Mouse (Mus musculus) liver, embryonic 11.5 days (tissue): ENCODE measurements around the gene Spns2. TPM values are rescaled to one million over a fixed set of nuclear protein-coding genes. Genes with fewer than 3 reads are reported as not detected.

Experiments used
- ATAC-seq: fragments of 200-750 bp; cut with Nextera tagmentation; replicated peaks from 2 replicates; pipeline ENCODE4 v1.8.0; 2017; ENCODE audit warnings: moderate number of reproducible peaks, mild to moderate bottlenecking, moderate TSS enrichment, moderate library complexity; ENCODE audit not compliant: low FRiP score
- DNase-seq: peaks from one replicate; pipeline ENCODE4 v3.0.0-alpha.2; 2017; ENCODE audit warnings: low spot score
- H3K27ac ChIP-seq: fragments of 300-500 bp; sonication (generic); 2 replicates; pipeline ENCODE4 v1.5.1; 2014; ENCODE audit warnings: mild to moderate bottlenecking, low read depth, low read length, control low read depth
- H3K27me3 ChIP-seq: fragments of 300-500 bp; sonication (generic); replicated peaks from 2 replicates; pipeline ENCODE4 v1.6.1; 2014; ENCODE audit warnings: low read length, mixed read lengths; ENCODE audit not compliant: control insufficient read depth, insufficient read depth
- H3K36me3 ChIP-seq: fragments of 300-500 bp; sonication (generic); 2 replicates; pipeline ENCODE4 v1.6.1; 2014; ENCODE audit warnings: mild to moderate bottlenecking, low read length, moderate library complexity, mixed read lengths; ENCODE audit not compliant: control insufficient read depth, insufficient read depth
- H3K4me1 ChIP-seq: fragments of 300-500 bp; sonication (generic); replicated peaks from 2 replicates; pipeline ENCODE4 v1.6.1; 2014; ENCODE audit warnings: low read length, mixed read lengths; ENCODE audit not compliant: control insufficient read depth, insufficient read depth
- H3K4me2 ChIP-seq: fragments of 300-500 bp; sonication (generic); 2 replicates; pipeline ENCODE4 v1.6.1; 2014; ENCODE audit warnings: mild to moderate bottlenecking, control low read depth, moderate library complexity
- H3K4me3 ChIP-seq: fragments of 300-500 bp; sonication (generic); 2 replicates; pipeline ENCODE4 v1.5.1; 2014; ENCODE audit warnings: low read depth, low read length, control low read depth
- H3K9ac ChIP-seq: fragments of 300-500 bp; sonication (generic); 2 replicates; pipeline ENCODE4 v1.6.1; 2014; ENCODE audit warnings: low read depth, low read length, control low read depth
- H3K9me3 ChIP-seq: fragments of 300-500 bp; sonication (generic); 2 replicates; pipeline ENCODE4 v1.6.1; 2016; ENCODE audit warnings: low read length, inconsistent platforms, mixed read lengths; ENCODE audit not compliant: control insufficient read depth
- WGBS: fragments of 180-500 bp; shearing (Covaris S2); extraction: QIAGEN DNeasy Blood & Tissue Kit; methylation state at CpG from one replicate; pipeline ENCODE4 v1.1.7; 2014; 5-methylcytosine and 5-hydroxymethylcytosine counted together
- polyA plus RNA-seq: library from polyadenylated mRNA; unstranded; fragments of >200 nt; fragmentation: Nextera tagmentation; extraction: Ambion mirVana; gene quantifications from 2 replicates; pipeline ENCODE4 v1.2.1, GENCODE M21; 2014

The Spns2 gene
- polyA plus RNA-seq, 1 experiment from 2014 or later = 20.0 TPM

- DNase-seq (peak; percentile 89), ATAC-seq (peak; percentile 87)
- peak within 1 kb of the TSS; percentile 80 for H3K4me3 ChIP-seq
- H3K4me2 ChIP-seq = peak within 1 kb of the TSS; percentile 98
- H3K27ac ChIP-seq = no peak within 1 kb of the TSS
- peak within 1 kb of the TSS; percentile 70 for H3K9ac ChIP-seq
- H3K9me3 ChIP-seq = no peaks in the 10 kb centered on the region
- under 1% methylated on average over 86 of the region's 86 CpGs for WGBS
- no peaks in the 10 kb centered on the region for H3K36me3 ChIP-seq
- H3K4me1 ChIP-seq = peaks cover 51% of the 10 kb centered on the region
- peaks cover 8% of the 10 kb centered on the region; the same call in 1 of the 2 replicates for H3K27me3 ChIP-seq
Observed at GRCm38 (mm10) chr11:72411093-72411921, 78.4 kb downstream of the Spns2 start, which contains the start of gene Smtnl2. Gene Smtnl2, minus strand, starts transcription at chr11:72411713.

- 3% methylated on average over 25 of the region's 25 CpGs for WGBS
- DNase-seq (no peak), ATAC-seq (0 out of 2 replicates have a peak, but pooled peaks have one; percentile 21)
- H3K9ac ChIP-seq = peak overlapping the region; percentile 70
- peaks cover 48% of the 10 kb centered on the region for H3K4me1 ChIP-seq
- H3K9me3 ChIP-seq = no peaks in the 10 kb centered on the region
- no peaks in the 10 kb centered on the region for H3K36me3 ChIP-seq
- H3K4me2 ChIP-seq = peak overlapping the region; percentile 98
- peak overlapping the region; percentile 80 for H3K4me3 ChIP-seq
- no peak overlapping the region for H3K27ac ChIP-seq
- peaks cover 8% of the 10 kb centered on the region; the same call in 1 of the 2 replicates for H3K27me3 ChIP-seq
Observed at GRCm38 (mm10) chr11:72410521-72411092, 79.1 kb downstream of the Spns2 start.

DNA sequence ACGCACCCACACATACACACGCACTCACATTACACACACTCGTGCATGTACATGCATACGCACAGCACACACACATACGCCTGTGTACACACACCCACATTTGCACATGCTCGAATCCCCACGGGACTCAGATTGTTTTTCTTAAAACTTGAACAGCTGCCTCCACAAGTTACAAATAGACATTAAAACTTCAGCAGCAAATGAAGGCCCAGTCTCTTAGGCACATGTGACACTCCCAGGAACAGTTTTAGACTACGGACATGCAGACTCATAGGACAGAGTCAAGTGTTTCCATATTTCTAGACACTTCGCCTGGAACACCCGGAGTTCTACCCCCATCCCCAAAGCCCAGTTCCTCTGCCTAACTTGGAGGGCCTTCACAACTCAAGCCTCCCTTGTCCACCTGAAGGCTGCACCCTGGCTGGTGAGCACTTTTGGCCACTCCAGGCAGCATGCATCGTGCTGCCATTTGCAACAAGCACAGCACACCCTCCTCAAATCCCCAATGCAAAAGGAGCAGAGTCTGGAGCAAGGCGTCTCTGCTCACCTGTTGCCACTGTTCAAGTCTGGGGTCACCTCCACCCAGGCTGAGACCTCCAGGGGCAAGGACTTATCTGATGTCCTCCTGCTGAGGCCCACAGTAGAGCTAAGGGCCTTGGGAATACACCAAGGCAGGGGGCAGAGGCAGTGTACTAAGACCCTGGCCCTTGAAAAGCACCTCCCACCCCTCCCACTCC, 79.9 kb downstream of the Spns2 start:
- ATAC-seq (no peak), DNase-seq (no peak)
- H3K36me3 ChIP-seq = no peaks in the 10 kb centered on the region
- WGBS = 76% methylated on average over 12 of the region's 12 CpGs
- peak overlapping the region; percentile 80 for H3K4me3 ChIP-seq
- no peaks in the 10 kb centered on the region for H3K9me3 ChIP-seq
- peak overlapping the region; percentile 98 for H3K4me2 ChIP-seq
- H3K27ac ChIP-seq = no peak overlapping the region
- no peak overlapping the region for H3K9ac ChIP-seq
- peaks cover 40% of the 10 kb centered on the region for H3K4me1 ChIP-seq
- peaks cover 8% of the 10 kb centered on the region; the same call in 1 of the 2 replicates for H3K27me3 ChIP-seq

DNA sequence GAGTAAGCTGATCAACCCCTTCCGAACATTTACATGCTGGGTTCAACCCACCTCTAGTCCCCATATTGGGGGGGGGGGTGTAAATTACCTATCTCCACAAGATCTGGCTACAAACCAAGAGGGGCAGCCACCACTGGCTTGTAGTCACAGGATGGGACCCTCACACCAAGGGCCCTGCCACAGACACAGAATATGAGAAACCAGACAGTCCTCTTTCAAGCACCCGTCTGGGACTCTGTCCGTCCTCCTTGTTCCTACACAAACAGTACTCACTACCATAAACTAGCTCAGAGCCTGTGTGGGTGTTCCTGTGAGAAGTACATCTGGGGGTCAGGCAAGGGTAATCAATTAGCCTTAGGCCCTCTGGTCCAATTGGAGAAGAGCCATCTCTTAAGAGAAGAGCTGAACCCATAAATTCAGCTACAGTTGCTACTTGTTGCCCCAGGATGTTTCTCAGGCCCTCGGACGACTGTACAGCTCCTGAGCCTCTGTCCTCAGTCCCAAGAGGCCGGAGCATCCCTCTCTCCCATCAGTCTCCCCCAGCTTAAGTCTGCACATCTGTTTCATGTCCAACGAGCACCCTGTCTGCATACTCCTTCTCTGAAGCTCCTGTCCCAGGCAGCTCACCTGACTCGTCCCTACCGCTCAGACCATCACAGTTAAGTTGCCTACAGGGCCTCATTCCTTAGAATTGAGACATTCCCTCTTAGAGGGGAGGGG, 81.1 kb downstream of the Spns2 start:
- H3K36me3 ChIP-seq = no peaks in the 10 kb centered on the region
- ATAC-seq (no peak), DNase-seq (no peak)
- 0 out of 2 replicates have a peak overlapping the region, but pooled peaks have one; percentile 16 for H3K4me3 ChIP-seq
- no peak overlapping the region for H3K9ac ChIP-seq
- WGBS = 58% methylated on average over 9 of the region's 9 CpGs
- H3K4me2 ChIP-seq = peak overlapping the region; percentile 98
- no peak overlapping the region for H3K27ac ChIP-seq
- H3K9me3 ChIP-seq = no peaks in the 10 kb centered on the region
- H3K4me1 ChIP-seq = peaks cover 33% of the 10 kb centered on the region
- H3K27me3 ChIP-seq = peaks cover 2% of the 10 kb centered on the region; the same call in 1 of the 2 replicates

GRCm38 (mm10) chr11:72407574-72407973, 82.1 kb downstream of the Spns2 start:
- H3K36me3 ChIP-seq = no peaks in the 10 kb centered on the region
- ATAC-seq (peak; percentile 26; the same call in 1 of the 2 replicates), DNase-seq (no peak)
- H3K27ac ChIP-seq = 0 out of 2 replicates have a peak overlapping the region, but pooled peaks have one; percentile 16
- peak overlapping the region; percentile 98 for H3K4me2 ChIP-seq
- no peak overlapping the region for H3K9ac ChIP-seq
- no peaks in the 10 kb centered on the region for H3K9me3 ChIP-seq
- 0 out of 2 replicates have a peak overlapping the region, but pooled peaks have one; percentile 2 for H3K4me3 ChIP-seq
- WGBS = 10% methylated on average over 7 of the region's 7 CpGs
- peaks cover 31% of the 10 kb centered on the region for H3K4me1 ChIP-seq
- H3K27me3 ChIP-seq = peaks cover 2% of the 10 kb centered on the region; the same call in 1 of the 2 replicates

DNA sequence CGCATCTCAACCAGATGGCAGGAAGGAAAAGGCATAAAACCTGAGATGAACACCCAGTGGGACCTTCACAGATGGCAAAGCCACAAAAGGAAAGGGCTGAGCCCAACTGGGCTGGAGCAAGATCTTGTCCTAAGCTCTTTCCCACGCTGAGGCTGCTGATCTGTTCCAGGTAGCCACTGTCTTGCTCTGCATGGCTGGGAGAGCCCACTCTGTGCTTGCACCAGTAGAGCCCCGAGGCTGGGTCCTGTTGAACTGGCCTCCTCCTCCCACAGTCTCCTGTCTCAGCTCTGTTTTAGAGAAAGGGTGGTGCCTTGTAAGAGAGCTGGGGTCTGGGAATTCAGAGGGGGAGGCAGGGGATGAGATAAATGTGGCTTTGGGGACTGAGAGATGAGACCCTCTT, 82.6 kb downstream of the Spns2 start:
- H3K9ac ChIP-seq = no peak overlapping the region
- ATAC-seq = no peak
- peaks cover 30% of the 10 kb centered on the region for H3K4me1 ChIP-seq
- peak overlapping the region; percentile 98 for H3K4me2 ChIP-seq
- no peak overlapping the region for H3K4me3 ChIP-seq
- DNase-seq = no peak
- peaks cover 2% of the 10 kb centered on the region; the same call in 1 of the 2 replicates for H3K27me3 ChIP-seq
- no peaks in the 10 kb centered on the region for H3K36me3 ChIP-seq
- 18% methylated on average over 3 of the region's 3 CpGs for WGBS
- no peaks in the 10 kb centered on the region for H3K9me3 ChIP-seq
- 0 out of 2 replicates have a peak overlapping the region, but pooled peaks have one; percentile 16 for H3K27ac ChIP-seq

- H3K4me1 ChIP-seq = peaks cover 26% of the 10 kb centered on the region
- H3K4me2 ChIP-seq = no peak overlapping the region
- H3K4me3 ChIP-seq = no peak overlapping the region
- H3K9me3 ChIP-seq = no peaks in the 10 kb centered on the region
- DNase-seq (no peak), ATAC-seq (no peak)
- no peaks in the 10 kb centered on the region for H3K36me3 ChIP-seq
- H3K9ac ChIP-seq = no peak overlapping the region
- peaks cover 2% of the 10 kb centered on the region; the same call in 1 of the 2 replicates for H3K27me3 ChIP-seq
- H3K27ac ChIP-seq = peak overlapping the region; percentile 26; the same call in 1 of the 2 replicates
- 52% methylated on average over 8 of the region's 8 CpGs for WGBS
Observed at GRCm38 (mm10) chr11:72406079-72406675, 83.5 kb downstream of the Spns2 start.
